Mouse (Mus musculus) monocyte, adult 59 days (primary cell): ENCODE measurements around the gene Tas2r113. TPM values are rescaled to one million over a fixed set of nuclear protein-coding genes. Genes with fewer than 3 reads are reported as not detected.

Experiments
- total RNA-seq, 2 experiments: library from RNA; stranded (reverse); gene quantifications; one replicate each; pipeline ENCODE4 v1.2.4; 2023

Tas2r113 gene
- total RNA-seq = not detected

DNA sequence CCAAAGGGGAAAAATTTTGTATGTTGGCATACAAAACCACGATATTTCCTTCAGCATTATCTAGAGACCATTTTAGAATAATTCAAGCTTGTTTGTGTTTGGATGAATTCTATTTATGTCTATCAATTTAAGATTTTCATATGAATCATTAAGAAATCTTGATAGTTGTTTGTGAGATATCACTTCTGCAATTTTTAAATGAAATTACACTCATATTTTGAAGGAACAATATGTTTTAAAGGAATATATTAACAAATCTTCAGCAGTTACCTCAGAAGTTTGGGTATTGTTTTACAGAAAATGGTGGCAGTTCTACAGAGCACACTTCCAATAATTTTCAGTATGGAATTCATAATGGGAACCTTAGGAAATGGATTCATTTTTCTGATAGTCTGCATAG, at the start of gene Tas2r113:
Gene Tas2r113, plus strand, starts transcription at position 301 of the 400 bp plus-strand sequence.

DNA sequence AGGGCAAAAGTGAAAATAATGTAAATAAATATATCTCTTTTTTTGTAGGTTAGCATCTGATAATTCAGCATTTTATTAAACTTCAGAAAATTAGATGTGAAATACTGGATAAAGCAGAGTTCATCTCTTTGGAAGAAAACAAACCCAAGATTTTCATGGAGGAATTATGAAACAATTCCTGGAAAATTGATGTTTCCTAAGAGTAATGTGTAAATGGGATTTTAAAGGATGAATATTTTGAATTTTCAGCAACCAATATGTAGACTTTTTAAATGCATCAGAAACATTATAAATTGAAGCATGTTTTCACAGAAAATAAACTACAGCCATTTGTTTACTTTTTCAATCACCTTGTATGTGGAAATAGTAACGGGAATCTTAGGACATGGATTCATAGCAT, 46.0 kb upstream of the Tas2r113 start, which contains the start of gene Tas2r123:
Gene Tas2r123, plus strand, starts transcription at position 301 of the 400 bp plus-strand sequence.

DNA sequence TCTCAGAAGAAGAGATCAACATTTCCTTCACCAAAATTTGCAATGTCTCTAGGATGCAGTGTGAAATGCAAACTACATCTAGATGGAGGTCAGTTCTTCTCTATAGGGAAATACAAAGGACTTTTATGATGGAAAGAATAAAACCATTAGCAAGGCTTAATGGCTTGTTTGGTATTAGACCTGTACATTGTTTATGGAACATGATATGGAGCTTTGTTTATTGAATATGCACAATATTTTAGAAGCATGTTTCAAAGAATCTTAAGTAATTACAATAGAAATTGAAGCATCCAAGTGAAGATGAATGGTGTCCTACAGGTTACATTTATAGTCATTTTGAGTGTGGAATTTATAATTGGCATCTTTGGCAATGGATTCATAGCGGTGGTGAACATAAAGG, 37.7 kb upstream of the Tas2r113 start, which contains the start of gene Tas2r116:
Gene Tas2r116, plus strand, starts transcription at position 301 of the 400 bp plus-strand sequence.

DNA sequence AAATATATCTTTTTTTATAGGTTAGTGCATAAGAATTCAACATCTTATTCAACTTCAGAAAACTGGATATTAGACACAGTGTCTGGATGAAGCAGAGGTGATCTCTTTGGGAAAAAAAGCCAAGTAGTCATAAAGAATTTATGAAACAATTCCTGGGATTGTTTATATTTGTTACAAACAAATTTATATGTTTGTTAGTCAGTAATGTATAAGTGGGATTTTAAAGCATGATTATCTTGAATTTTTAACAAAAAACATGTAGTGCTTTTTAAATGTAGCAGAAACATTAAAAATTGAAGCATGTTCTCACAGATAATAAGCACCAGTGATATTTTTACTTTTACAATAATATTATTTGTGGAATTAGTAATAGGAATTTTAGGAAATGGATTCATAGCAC, 25.1 kb upstream of the Tas2r113 start, which contains the start of gene Tas2r110:
Gene Tas2r110, plus strand, starts transcription at position 301 of the 400 bp plus-strand sequence.

DNA sequence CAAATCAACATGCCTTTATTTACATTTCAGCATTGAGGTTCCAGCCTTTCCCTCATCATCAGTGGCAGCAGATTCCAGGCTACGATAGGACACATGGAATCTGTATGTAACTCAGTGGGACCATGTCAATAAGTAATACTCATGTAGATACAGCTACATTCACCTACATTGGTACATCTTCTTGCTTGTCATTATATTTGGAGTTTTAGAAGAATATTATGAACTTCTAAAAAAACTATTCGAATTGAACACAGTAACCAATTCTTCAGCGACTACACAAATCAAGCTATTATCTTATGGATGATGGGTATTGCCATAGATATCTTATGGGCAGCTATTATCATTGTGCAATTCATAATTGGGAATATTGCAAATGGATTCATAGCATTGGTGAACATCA, 16.5 kb downstream of the Tas2r113 start, which contains the start of gene Tas2r125:
Gene Tas2r125, plus strand, starts transcription at position 301 of the 400 bp plus-strand sequence.

Other genes starting within 250 kb of the Tas2r113 start
- gene A630073D07Rik, start 241.5 kb upstream of the Tas2r113 start, total RNA-seq = not detected
- not detected for gene Tas2r120, start 236.1 kb upstream of the Tas2r113 start, total RNA-seq
- not detected for gene Tas2r121, start 192.0 kb upstream of the Tas2r113 start, total RNA-seq
- not detected for gene Tas2r122, start 181.1 kb upstream of the Tas2r113 start, total RNA-seq
- not detected for gene Tas2r115, start 155.0 kb upstream of the Tas2r113 start, total RNA-seq
- gene Tas2r124, start 138.3 kb upstream of the Tas2r113 start, total RNA-seq = not detected
- not detected for gene Tas2r102, start 130.9 kb upstream of the Tas2r113 start, total RNA-seq
- not detected for gene Tas2r136, start 114.8 kb upstream of the Tas2r113 start, total RNA-seq
- gene Tas2r117, start 90.2 kb upstream of the Tas2r113 start, total RNA-seq = not detected
- gene Tas2r123, start 45.9 kb upstream of the Tas2r113 start, total RNA-seq = not detected
- not detected for gene Tas2r116, start 37.6 kb upstream of the Tas2r113 start, total RNA-seq
- not detected for gene Tas2r110, start 25.0 kb upstream of the Tas2r113 start, total RNA-seq
- gene Tas2r125, start 16.6 kb downstream of the Tas2r113 start, total RNA-seq = not detected
- not detected for gene Tas2r129, start 58.1 kb downstream of the Tas2r113 start, total RNA-seq
- gene Tas2r131, start 64.9 kb downstream of the Tas2r113 start, total RNA-seq = not detected
- not detected for gene Tas2r109, start 88.0 kb downstream of the Tas2r113 start, total RNA-seq
- not detected for gene Tas2r103, start 144.1 kb downstream of the Tas2r113 start, total RNA-seq
- gene Tas2r140, start 162.8 kb downstream of the Tas2r113 start, total RNA-seq = not detected
- 10 to 100 TPM; 18.4 to 19.1 TPM for gene Smim10l1, start 211.9 kb downstream of the Tas2r113 start, total RNA-seq